Mouse (Mus musculus) forebrain, embryonic 11.5 days (tissue): Measurements from ENCODE around the gene Pde11a. TPM values are rescaled to one million over a fixed set of nuclear protein-coding genes. Genes with fewer than 3 reads are reported as not detected.

Experiments used
- ATAC-seq: fragments of 200-750 bp; cut with Nextera tagmentation; replicated peaks from 2 replicates; pipeline ENCODE4 v1.8.0; 2017; ENCODE audit warnings: moderate TSS enrichment; ENCODE audit not compliant: low FRiP score
- DNase-seq: peaks from one replicate; pipeline ENCODE4 v3.0.0-alpha.2; 2017; ENCODE audit warnings: low spot score
- H3K27ac ChIP-seq: fragments of 300-500 bp; sonication (generic); 2 replicates; pipeline ENCODE4 v1.5.1; 2014; ENCODE audit warnings: low read depth, low read length
- H3K27me3 ChIP-seq: fragments of 300-500 bp; sonication (generic); 2 replicates; pipeline ENCODE4 v1.6.1; 2014; ENCODE audit warnings: mild to moderate bottlenecking, low read length, mixed read lengths; ENCODE audit not compliant: control insufficient read depth, insufficient read depth
- H3K36me3 ChIP-seq: fragments of 300-500 bp; sonication (generic); 2 replicates; pipeline ENCODE4 v1.6.1; 2014; ENCODE audit warnings: mild to moderate bottlenecking, low read length, moderate library complexity, mixed read lengths; ENCODE audit not compliant: control insufficient read depth, insufficient read depth
- H3K4me1 ChIP-seq: fragments of 300-500 bp; sonication (generic); replicated peaks from 2 replicates; pipeline ENCODE4 v1.6.1; 2014; ENCODE audit warnings: low read length, mixed read lengths; ENCODE audit not compliant: control insufficient read depth, insufficient read depth
- H3K4me2 ChIP-seq: fragments of 300-500 bp; sonication (generic); 2 replicates; pipeline ENCODE4 v1.6.1; 2014; ENCODE audit warnings: low read depth, mild to moderate bottlenecking, low read length, moderate library complexity, mixed read lengths; ENCODE audit not compliant: severe bottlenecking
- H3K4me3 ChIP-seq: fragments of 300-500 bp; sonication (generic); 2 replicates; pipeline ENCODE4 v1.5.1; 2014; ENCODE audit warnings: low read depth, low read length
- H3K9ac ChIP-seq: fragments of 300-500 bp; sonication (generic); 2 replicates; pipeline ENCODE4 v1.6.1; 2014; ENCODE audit warnings: low read length
- H3K9me3 ChIP-seq: fragments of 300-500 bp; sonication (generic); 2 replicates; pipeline ENCODE4 v1.6.1; 2016; ENCODE audit warnings: low read length, mixed read lengths; ENCODE audit not compliant: control insufficient read depth
- whole genome bisulfite sequencing: fragments of 180-500 bp; shearing (Covaris S2); extraction: QIAGEN DNeasy Blood & Tissue Kit; methylation state at CpG from one replicate; pipeline ENCODE4 v1.1.7; 2014; 5-methylcytosine and 5-hydroxymethylcytosine counted together
- polyA plus RNA-seq: library from polyadenylated mRNA; unstranded; fragments of >200 nt; fragmentation: Nextera tagmentation; extraction: Ambion mirVana; gene quantifications from 2 replicates; pipeline ENCODE4 v1.2.1, GENCODE M21; 2014

Pde11a gene
- polyA plus RNA-seq, 1 experiment from 2014 or later: 0.12 TPM

- DNase-seq (no peak), ATAC-seq (no peak)
- no peaks in the 10 kb centered on the region for H3K27me3 ChIP-seq
- H3K4me2 ChIP-seq: no peak overlapping the region
- no peaks in the 10 kb centered on the region for H3K9me3 ChIP-seq
- H3K4me3 ChIP-seq: no peak overlapping the region
- no peaks in the 10 kb centered on the region for H3K4me1 ChIP-seq
- no peak overlapping the region for H3K9ac ChIP-seq
- no peak overlapping the region for H3K27ac ChIP-seq
- 87% methylated on average over 5 of the region's 5 CpGs for WGBS
- H3K36me3 ChIP-seq: no peaks in the 10 kb centered on the region
Observed at GRCm38 (mm10) chr2:76088413-76088812, 250.2 kb downstream of the Pde11a start.

GRCm38 (mm10) chr2:76087170-76087569, 251.4 kb downstream of the Pde11a start:
- Histone ChIP-seq H3K36me3 (no peaks in the 10 kb centered on the region), H3K9ac (no peak overlapping the region), H3K4me3 (no peak overlapping the region), H3K4me2 (no peak overlapping the region), H3K27me3 (no peaks in the 10 kb centered on the region), H3K4me1 (no peaks in the 10 kb centered on the region), H3K27ac (no peak overlapping the region), H3K9me3 (no peaks in the 10 kb centered on the region)
- 53% methylated on average over 3 of the region's 3 CpGs for WGBS
- DNase-seq: no peak
- no peak for ATAC-seq

GRCm38 (mm10) chr2:76084982-76085381, 253.6 kb downstream of the Pde11a start:
- Histone ChIP-seq H3K4me3 (no peak overlapping the region), H3K36me3 (no peaks in the 10 kb centered on the region), H3K9ac (no peak overlapping the region), H3K27ac (no peak overlapping the region), H3K4me1 (no peaks in the 10 kb centered on the region), H3K9me3 (no peaks in the 10 kb centered on the region), H3K4me2 (no peak overlapping the region), H3K27me3 (no peaks in the 10 kb centered on the region)
- ATAC-seq (no peak), DNase-seq (no peak)
- 92% methylated on average over 4 of the region's 4 CpGs for WGBS

- Histone ChIP-seq H3K36me3 (no peaks in the 10 kb centered on the region), H3K9ac (no peak overlapping the region), H3K27me3 (no peaks in the 10 kb centered on the region), H3K9me3 (no peaks in the 10 kb centered on the region), H3K4me1 (no peaks in the 10 kb centered on the region), H3K4me2 (no peak overlapping the region), H3K4me3 (no peak overlapping the region), H3K27ac (no peak overlapping the region)
- ATAC-seq: no peak
- no peak for DNase-seq
- WGBS: 84% methylated on average over 3 of the region's 3 CpGs
Observed at GRCm38 (mm10) chr2:76083901-76084300, 254.7 kb downstream of the Pde11a start.

- no peak overlapping the region for H3K9ac ChIP-seq
- ATAC-seq (no peak), DNase-seq (no peak)
- H3K4me1 ChIP-seq: no peaks in the 10 kb centered on the region
- 81% methylated on average over 2 of the region's 2 CpGs for WGBS
- no peak overlapping the region for H3K27ac ChIP-seq
- no peaks in the 10 kb centered on the region for H3K36me3 ChIP-seq
- H3K9me3 ChIP-seq: no peaks in the 10 kb centered on the region
- H3K27me3 ChIP-seq: no peaks in the 10 kb centered on the region
- no peak overlapping the region for H3K4me2 ChIP-seq
- H3K4me3 ChIP-seq: no peak overlapping the region
Observed at GRCm38 (mm10) chr2:76083396-76083795, 255.2 kb downstream of the Pde11a start.

GRCm38 (mm10) chr2:76081991-76082390, 256.6 kb downstream of the Pde11a start:
- DNase-seq (no peak), ATAC-seq (no peak)
- no peaks in the 10 kb centered on the region for H3K36me3 ChIP-seq
- WGBS: 79% methylated on average over 5 of the region's 5 CpGs
- no peak overlapping the region for H3K9ac ChIP-seq
- H3K27me3 ChIP-seq: no peaks in the 10 kb centered on the region
- no peak overlapping the region for H3K4me2 ChIP-seq
- H3K4me1 ChIP-seq: no peaks in the 10 kb centered on the region
- H3K4me3 ChIP-seq: no peak overlapping the region
- no peak overlapping the region for H3K27ac ChIP-seq
- no peaks in the 10 kb centered on the region for H3K9me3 ChIP-seq

- Histone ChIP-seq H3K4me3 (no peak overlapping the region), H3K27me3 (no peaks in the 10 kb centered on the region), H3K4me2 (no peak overlapping the region), H3K9me3 (no peaks in the 10 kb centered on the region), H3K27ac (no peak overlapping the region), H3K36me3 (no peaks in the 10 kb centered on the region), H3K9ac (no peak overlapping the region), H3K4me1 (no peaks in the 10 kb centered on the region)
- no peak for DNase-seq
- WGBS: 85% methylated on average over 3 of the region's 3 CpGs
- ATAC-seq: no peak
Observed at GRCm38 (mm10) chr2:76080549-76080948, 258.0 kb downstream of the Pde11a start.

- no peaks in the 10 kb centered on the region for H3K9me3 ChIP-seq
Observed at GRCm38 (mm10) chr2:76076838-76077237, 261.7 kb downstream of the Pde11a start.

GRCm38 (mm10) chr2:76076047-76076446, 262.5 kb downstream of the Pde11a start:
- no peak for DNase-seq
- H3K4me2 ChIP-seq: no peak overlapping the region
- 96% methylated on average over 4 of the region's 4 CpGs for WGBS
- no peak overlapping the region for H3K4me3 ChIP-seq
- no peaks in the 10 kb centered on the region for H3K4me1 ChIP-seq
- H3K9me3 ChIP-seq: no peaks in the 10 kb centered on the region
- H3K9ac ChIP-seq: no peak overlapping the region
- ATAC-seq: no peak
- H3K27me3 ChIP-seq: no peaks in the 10 kb centered on the region
- no peak overlapping the region for H3K27ac ChIP-seq
- H3K36me3 ChIP-seq: no peaks in the 10 kb centered on the region

More at GRCm38 (mm10) chr2:76076838-76077237, 261.7 kb downstream of the Pde11a start:
- no peak overlapping the region for H3K9ac ChIP-seq
- H3K4me1 ChIP-seq: no peaks in the 10 kb centered on the region
- H3K36me3 ChIP-seq: no peaks in the 10 kb centered on the region
- H3K27me3 ChIP-seq: no peaks in the 10 kb centered on the region
- WGBS: 82% methylated on average over 2 of the region's 2 CpGs
- H3K27ac ChIP-seq: no peak overlapping the region
- no peak overlapping the region for H3K4me2 ChIP-seq
- ATAC-seq (no peak), DNase-seq (no peak)
- no peak overlapping the region for H3K4me3 ChIP-seq
